Mouse (Mus musculus): ENCODE measurements around the gene Lin28b.
"Not testable (repeated sequence)": the region's sequence is repeated elsewhere in the genome, so short reads cannot be mapped to it uniquely, and the experiment has no call there.

Gene Lin28b

DNA sequence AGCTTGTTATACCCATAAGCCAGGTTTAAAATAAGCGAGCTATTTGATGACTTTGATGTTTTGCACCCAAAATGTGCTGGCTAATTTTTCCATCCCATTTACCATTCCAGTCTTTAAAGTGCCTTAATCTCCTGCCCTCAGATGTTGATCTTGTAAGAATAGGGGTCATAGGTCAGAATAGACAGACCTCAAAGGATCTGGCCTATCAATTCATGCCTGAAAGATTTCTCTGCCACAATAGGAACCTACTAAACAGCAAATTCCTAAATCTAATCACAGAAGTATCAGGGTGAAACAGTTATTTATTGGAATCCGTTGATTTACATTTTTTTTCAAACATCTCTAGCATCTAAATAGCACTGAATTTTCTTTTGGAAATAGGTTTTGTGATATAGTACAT, 74.5 kb downstream of the Lin28b start:
- DNase-seq (ENCODE audit: low read depth, low spot score), result no peak

DNA sequence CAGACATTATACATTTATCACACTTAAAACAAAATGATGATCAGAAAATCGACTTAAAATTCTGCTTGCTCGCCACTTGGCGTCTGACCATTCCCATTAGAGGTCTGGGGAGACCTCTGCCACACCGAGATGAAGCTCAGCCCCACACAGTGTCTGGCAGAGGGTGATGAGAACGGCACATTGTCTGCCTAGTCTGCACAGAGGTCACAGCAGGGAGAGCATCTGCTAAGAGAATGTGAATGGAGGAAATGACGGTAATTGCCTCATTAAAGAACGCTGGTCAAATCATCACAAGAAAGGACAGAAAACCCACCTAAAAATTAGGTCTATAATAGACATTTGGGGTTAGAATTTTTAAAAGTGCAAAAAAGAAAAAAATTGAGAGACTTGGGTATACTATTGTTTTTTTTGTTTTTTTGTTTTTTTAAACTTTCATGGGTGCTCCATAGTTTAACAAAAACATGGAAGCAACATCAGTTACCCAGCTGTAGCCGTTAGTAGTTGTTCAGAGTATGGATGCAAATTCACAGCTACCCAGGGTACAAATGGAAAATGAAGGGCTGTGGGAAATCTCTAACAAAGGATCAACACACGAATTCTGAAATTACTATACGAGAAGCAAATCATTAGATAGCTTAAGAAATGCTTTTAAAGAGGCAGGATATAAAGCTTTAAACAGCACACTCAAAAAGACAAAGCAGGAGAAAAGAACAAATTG, 75.4 kb downstream of the Lin28b start:
- no peak for DNase-seq (ENCODE audit: low read depth, low spot score)

DNA sequence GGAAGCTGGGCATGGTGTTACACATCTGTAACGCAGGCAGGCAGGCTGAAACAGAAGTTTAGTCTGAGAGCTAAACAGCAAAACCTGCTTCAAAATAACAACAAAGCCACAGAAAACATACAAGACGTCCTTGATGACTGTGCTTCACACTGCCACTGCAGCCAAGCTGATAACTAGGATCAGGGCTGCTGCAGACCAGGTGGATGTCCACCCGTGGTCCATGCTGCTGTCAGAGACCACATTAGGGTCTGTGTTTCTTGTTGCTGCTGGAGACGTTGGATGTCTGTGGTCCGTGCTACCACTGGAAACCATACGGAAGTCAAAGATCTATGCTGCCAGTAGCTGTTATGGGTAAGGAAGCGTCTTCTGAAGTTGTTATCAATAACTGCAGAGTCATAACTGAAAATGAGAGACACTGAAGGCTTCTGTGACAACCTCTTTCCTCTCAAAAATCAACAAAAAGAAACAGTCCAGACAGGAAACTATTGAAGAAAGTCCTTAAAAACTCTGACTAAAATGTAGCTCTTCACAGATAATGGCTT, 86.4 kb downstream of the Lin28b start:
- no peak for DNase-seq (ENCODE audit: low read depth, low spot score)

- DNase-seq (ENCODE audit: low read depth, low spot score), result no peak
Observed at GRCm38 (mm10) chr10:45398211-45398610, 88.0 kb downstream of the Lin28b start.

DNA sequence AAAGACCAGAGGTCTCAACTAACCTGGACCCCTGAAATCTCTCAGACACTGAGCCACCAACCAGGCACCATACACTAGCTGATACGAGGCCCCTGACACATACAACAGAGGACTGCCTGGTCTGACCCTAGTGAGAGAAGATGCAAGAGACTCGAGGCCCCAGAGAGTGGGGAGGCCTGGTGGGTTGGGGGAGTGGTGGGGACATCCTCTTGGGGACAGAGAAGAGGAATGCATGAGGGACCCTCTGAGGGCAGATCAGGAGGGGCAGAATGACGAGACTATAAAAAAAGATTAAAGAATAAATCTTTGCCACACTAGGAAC, 103.6 kb downstream of the Lin28b start:
- DNase-seq (ENCODE audit: low read depth, low spot score), result no peak

GRCm38 (mm10) chr10:45381937-45382636, 104.1 kb downstream of the Lin28b start:
- no peak for DNase-seq (ENCODE audit: low read depth, low spot score)

GRCm38 (mm10) chr10:45378269-45378668, 107.9 kb downstream of the Lin28b start:
- DNase-seq (ENCODE audit: low read depth, low spot score), result no peak

DNA sequence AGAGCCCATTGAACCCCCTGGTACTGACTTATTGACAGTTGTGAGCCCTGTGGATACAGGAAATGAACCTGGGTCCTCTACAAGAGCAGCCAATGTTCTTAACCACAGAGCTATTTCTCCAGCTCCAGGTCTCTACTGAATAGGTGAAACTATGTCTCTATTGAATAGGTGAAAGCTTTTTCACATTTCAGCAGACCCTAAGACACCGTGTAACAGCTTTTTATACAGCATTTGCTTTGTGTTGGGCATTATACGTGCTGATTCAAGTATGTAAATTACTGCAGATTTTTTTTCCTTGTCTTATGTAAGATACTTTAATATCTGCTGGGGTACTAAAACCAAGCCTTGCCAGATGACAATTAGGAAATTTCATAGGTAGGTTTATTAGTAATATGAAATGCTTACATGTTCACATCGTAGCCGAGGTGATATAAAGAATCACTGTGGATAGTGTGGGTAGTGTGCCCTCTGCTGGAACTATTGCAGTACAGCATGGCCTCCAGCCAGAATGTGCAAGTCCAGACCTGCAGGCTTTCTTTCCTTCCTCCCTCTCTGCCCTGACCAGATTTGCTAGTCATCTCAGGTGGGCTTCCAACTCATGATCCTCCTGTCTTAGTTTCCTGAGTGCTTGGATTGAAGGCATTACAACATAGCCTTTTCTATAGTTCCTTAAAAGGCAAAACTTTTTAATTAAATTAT, 113.1 kb downstream of the Lin28b start:
- DNase-seq (ENCODE audit: low read depth, low spot score), result peak; percentile 59

GRCm38 (mm10) chr10:45370545-45370944, 115.7 kb downstream of the Lin28b start:
- no peak for DNase-seq (ENCODE audit: low read depth, low spot score)

GRCm38 (mm10) chr10:45369639-45370038, 116.6 kb downstream of the Lin28b start:
- DNase-seq (ENCODE audit: low read depth, low spot score), result no peak

DNA sequence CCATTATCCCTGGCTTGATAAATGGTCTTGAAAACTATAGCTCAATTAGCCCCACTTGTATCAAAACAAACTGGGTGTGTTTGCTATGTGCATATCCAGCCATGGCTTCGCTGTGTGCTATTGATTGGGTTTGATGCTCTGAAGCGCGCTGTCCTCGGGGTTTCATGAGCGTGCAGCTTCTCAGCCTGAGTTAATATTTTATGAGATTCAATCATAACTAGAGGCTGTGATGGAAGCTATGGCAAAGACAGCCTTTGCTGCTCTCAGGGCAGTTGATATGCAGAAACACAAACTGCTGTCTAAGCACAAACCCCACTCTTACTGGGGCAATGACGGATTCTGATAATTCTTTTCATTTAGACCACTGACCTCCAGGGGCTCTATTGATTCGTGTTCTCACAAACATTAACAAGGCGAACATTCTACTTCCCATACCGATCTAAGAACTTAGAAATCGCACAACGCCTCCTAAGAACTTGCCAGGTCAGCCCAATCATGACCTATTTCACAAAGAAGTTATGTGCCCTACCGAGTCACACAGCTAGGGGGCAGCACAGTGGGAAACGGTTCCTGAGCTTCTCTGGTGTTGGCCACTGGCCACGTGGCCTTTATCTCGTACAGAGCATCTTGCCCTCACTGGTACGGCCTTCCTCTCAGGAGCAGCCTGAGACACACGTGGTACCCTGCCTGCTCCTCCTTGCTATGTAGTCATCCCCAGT, 119.0 kb downstream of the Lin28b start:
- no peak for DNase-seq (ENCODE audit: low read depth, low spot score)

DNA sequence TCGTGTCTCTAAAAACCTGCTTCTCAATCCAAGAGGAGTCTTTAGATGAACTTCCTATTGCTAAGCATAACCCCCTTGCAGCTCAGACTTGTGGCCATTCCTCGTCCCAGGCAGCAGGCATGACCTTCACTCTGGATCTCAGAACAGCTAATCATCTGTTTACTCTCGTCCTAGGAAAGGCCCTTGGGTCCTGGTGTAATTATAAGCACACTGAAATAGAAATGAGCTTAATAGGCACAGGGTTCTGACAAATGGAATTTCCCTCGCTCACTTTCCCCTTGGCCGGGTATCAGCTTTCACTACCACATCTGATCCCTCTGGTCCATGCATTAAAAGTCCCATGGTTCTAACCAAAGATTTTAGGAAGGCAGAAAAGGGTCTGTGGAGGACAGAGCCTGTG, 122.8 kb downstream of the Lin28b start:
- DNase-seq (ENCODE audit: low read depth, low spot score), result no peak

DNA sequence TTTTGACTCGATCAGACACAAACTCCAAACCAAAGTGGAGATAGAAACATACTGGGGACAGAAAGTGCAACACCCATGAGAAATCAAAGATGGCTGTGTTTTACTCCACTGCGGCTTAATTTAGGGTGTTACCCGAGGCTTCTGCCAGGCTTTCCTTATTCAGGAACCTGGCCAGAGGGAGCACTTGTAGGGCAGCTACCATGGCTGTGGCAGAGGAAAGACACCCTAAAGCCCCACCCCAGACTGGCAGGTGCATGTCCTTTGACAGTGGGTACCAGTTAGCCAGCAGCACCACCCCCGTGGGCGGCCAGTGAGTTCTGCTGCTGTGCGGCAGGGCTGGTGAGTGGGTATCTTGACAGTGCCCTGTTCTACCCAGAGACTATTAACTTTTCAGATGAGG, 130.1 kb downstream of the Lin28b start:
- no peak for DNase-seq (ENCODE audit: low read depth, low spot score)

- not testable (repeated sequence) for DNase-seq (ENCODE audit: low read depth, low spot score)
Observed at GRCm38 (mm10) chr10:45348143-45348542, 138.1 kb downstream of the Lin28b start.

DNA sequence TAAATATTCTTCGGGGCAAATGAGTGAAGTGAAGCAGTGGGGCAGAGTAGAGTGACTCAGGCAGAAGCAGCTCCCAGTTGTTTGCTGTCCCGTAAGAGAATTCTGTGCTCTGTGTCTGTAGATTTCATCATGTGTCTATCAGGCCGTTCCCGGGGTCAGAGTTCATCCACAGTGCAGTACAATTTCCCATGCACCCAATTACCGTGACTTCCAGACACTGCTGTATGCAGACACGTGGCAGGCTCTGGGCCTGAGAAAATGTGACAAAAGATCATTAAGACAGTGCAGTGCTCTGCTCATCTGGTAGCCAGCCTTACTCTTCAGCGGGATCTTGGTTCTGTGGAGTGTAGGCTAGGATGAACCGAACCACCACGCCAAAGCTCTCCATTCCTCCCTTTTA, 141.0 kb downstream of the Lin28b start:
- no peak for DNase-seq (ENCODE audit: low read depth, low spot score)

GRCm38 (mm10) chr10:45344381-45344780, 141.8 kb downstream of the Lin28b start:
- DNase-seq (ENCODE audit: low read depth, low spot score), result no peak

DNA sequence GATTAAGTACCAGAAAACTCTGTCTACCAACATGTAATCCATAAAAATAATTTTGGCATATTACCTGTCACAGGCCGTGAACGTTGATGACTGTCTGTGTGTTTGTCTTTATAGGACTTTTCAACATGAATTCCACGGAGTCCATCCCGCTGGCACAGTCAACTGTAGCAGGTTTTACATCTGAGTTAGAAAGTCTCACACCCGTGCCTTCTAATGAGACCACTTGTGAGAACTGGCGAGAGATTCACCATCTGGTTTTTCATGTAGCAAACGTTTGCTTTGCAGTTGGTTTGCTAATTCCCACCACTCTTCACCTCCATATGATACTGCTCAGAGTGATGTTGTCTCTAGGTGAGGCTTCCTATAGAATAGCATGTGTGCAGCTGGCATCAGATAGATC, 147.1 kb downstream of the Lin28b start:
- no peak for DNase-seq (ENCODE audit: low read depth, low spot score)

GRCm38 (mm10) chr10:45335434-45336422, 150.5 kb downstream of the Lin28b start, which contains the start of gene Bves:
Gene Bves (plus strand): TSS chr10:45335772.
- DNase-seq (ENCODE audit: low read depth, low spot score), result no peak

GRCm38 (mm10) chr10:45334925-45335324, 151.3 kb downstream of the Lin28b start:
- DNase-seq (ENCODE audit: low read depth, low spot score), result no peak

GRCm38 (mm10) chr10:45328196-45329000, 157.8 kb downstream of the Lin28b start:
- no peak for DNase-seq (ENCODE audit: low read depth, low spot score)

Data from CD4-positive, CD25-positive, alpha-beta regulatory T cell, adult 2 months (primary cell).